Mouse (Mus musculus): ENCODE measurements around the gene Ipo9.

GRCm38 (mm10) chr1:135467462-135467861 lies 37.2 kb upstream of the Ipo9 start:
- TF ChIP-seq CTCF (IDR thresholded peaks at IDR 0.05; ENCODE audit: low read depth) (no peak), EP300 (optimal IDR thresholded peaks at IDR 0.05) (no peak)

Measured in stomach, postnatal 0 days (tissue).